Mouse (Mus musculus) liver, embryonic 14 days (tissue): ENCODE data around the gene Lysmd3. TPM values are rescaled to one million over a fixed set of nuclear protein-coding genes. Genes with fewer than 3 reads are reported as not detected.

Experiments
- polyA plus RNA-seq: library from polyadenylated mRNA; depleted of rRNA; stranded (reverse); fragments of >200 nt; gene quantifications from 2 replicates; pipeline ENCODE4 v1.2.3, GENCODE M21; 2012; rRNA removed

The Lysmd3 gene
- 7.3 and 8.9 TPM in 2 replicates for polyA plus RNA-seq

GRCm38 (mm10) chr13:81657351-81658052 is at the start of gene Lysmd3:
Lysmd3 (plus strand) TSS chr13:81657663.

GRCm38 (mm10) chr13:81632720-81633415 is 24.6 kb upstream of the Lysmd3 start, which contains the start of gene Adgrv1:
Adgrv1 (minus strand) TSS chr13:81633154.

DNA sequence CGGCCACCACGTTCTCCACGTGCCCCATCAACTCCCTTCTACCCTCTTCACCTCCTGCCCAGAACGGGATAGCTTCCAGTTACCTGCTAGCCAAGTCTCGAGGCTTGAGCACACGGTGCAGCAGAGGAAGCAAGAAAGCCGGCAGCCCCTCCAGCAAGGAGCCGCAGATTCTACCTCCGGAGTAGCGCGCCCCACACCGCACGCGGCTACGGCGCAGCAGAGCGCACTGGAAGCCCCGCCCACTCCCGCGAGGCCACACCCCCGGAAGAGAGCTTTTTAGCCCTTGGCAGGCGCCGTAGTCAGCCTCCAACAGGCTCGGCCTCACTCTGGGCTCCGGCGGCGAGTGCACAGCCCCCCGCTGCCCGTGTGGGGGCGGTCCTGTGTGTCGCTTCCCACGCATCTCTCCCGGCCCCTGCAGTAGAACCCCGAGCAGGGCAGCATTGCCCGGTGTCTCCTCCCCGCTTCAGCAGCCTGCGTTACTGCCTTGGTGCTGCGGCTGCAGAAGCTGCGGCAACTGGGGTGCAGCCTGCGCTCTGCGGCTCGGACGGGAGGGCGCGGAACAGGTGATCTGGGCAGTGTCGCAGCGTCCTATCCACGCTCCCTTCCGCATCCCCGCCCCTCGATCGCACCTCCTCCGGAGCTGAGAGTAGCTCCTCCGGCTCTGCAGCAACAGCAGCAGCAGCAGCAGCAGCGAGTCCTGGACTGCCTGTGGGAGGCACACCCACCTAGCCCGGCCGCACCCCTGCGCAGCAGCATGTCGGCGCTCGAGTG is 53.5 kb downstream of the Lysmd3 start, which contains the start of the genes Polr3g and Mblac2:
Polr3g (minus strand) TSS at position 239 of the 771 bp plus-strand sequence.
Mblac2 (plus strand) TSS at position 567 of the 771 bp plus-strand sequence.

Other genes starting within 250 kb of the Lysmd3 start
- gene Adgrv1, start 24.5 kb upstream of the Lysmd3 start, polyA plus RNA-seq, result 0.09 and 0.11 TPM in 2 replicates
- 6.3 and 7.0 TPM in 2 replicates for gene Polr3g, start 53.4 kb downstream of the Lysmd3 start, polyA plus RNA-seq
- 1.3 and 1.4 TPM in 2 replicates for gene Mblac2, start 53.7 kb downstream of the Lysmd3 start, polyA plus RNA-seq
- 78.0 and 88.4 TPM in 2 replicates for gene Cetn3, start 125.4 kb downstream of the Lysmd3 start, polyA plus RNA-seq